Mouse (Mus musculus) stomach, embryonic 16.5 days (tissue): ENCODE results near the gene Tmem121. TPM values are rescaled to one million over a fixed set of nuclear protein-coding genes. Genes with fewer than 3 reads are reported as not detected.
A peak's percentile ranks its signal among the peaks of the same experiment; 100 is the strongest.

ENCODE experiments used
- ATAC-seq: fragments of 200-750 bp; cut with Nextera tagmentation; 2 replicates; pipeline ENCODE4 v1.8.0; 2017; ENCODE audit warnings: moderate number of reproducible peaks, moderate TSS enrichment; ENCODE audit not compliant: insufficient read depth, low FRiP score
- H3K27ac ChIP-seq: fragments of 300-500 bp; sonication (generic); 2 replicates; pipeline ENCODE4 v1.5.1; 2014; ENCODE audit warnings: low read length
- H3K27me3 ChIP-seq: fragments of 300-500 bp; sonication (generic); 2 replicates; pipeline ENCODE4 v1.6.1; 2014; ENCODE audit warnings: low read length, control low read depth, mixed read lengths; ENCODE audit not compliant: control insufficient read depth, insufficient read depth
- H3K36me3 ChIP-seq: fragments of 300-500 bp; sonication (generic); 2 replicates; pipeline ENCODE4 v1.6.1; 2014; ENCODE audit warnings: low read length; ENCODE audit not compliant: control insufficient read depth, insufficient read depth
- H3K4me1 ChIP-seq: fragments of 300-500 bp; sonication (generic); 2 replicates; pipeline ENCODE4 v1.6.1; 2014; ENCODE audit warnings: low read length, control low read depth, mixed read lengths; ENCODE audit not compliant: control insufficient read depth, insufficient read depth
- H3K4me2 ChIP-seq: fragments of 300-500 bp; sonication (generic); 2 replicates; pipeline ENCODE4 v1.6.1; 2014; ENCODE audit warnings: low read depth, low read length, mixed read lengths
- H3K4me3 ChIP-seq: fragments of 300-500 bp; sonication (generic); replicated peaks from 2 replicates; pipeline ENCODE4 v1.5.1; 2014; ENCODE audit warnings: mild to moderate bottlenecking, low read length
- H3K9ac ChIP-seq: fragments of 300-500 bp; sonication (generic); 2 replicates; pipeline ENCODE4 v1.6.1; 2014; ENCODE audit warnings: low read length
- H3K9me3 ChIP-seq: fragments of 300-500 bp; sonication (generic); replicated peaks from 2 replicates; pipeline ENCODE4 v1.6.1; 2016; ENCODE audit warnings: low read length, control low read depth; ENCODE audit not compliant: control insufficient read depth
- WGBS: fragments of 180-500 bp; shearing (Covaris S2); extraction: QIAGEN DNeasy Blood & Tissue Kit; methylation state at CpG from one replicate; pipeline ENCODE4 v1.1.7; 2014; 5-methylcytosine and 5-hydroxymethylcytosine counted together
- polyA plus RNA-seq: library from polyadenylated mRNA; unstranded; fragments of >200 nt; fragmentation: Nextera tagmentation; extraction: Ambion mirVana; gene quantifications from 2 replicates; pipeline ENCODE4 v1.2.1, GENCODE M21; 2015

Gene Tmem121
- polyA plus RNA-seq, 1 experiment from 2014 or later: 6.5 TPM

GRCm38 (mm10) chr12:113148381-113149035 lies 37.2 kb upstream of the Tmem121 start:
- WGBS: 36% methylated on average over 16 of the region's 16 CpGs
- Histone ChIP-seq H3K4me2 (no peak overlapping the region), H3K36me3 (no peaks in the 10 kb centered on the region), H3K4me3 (no peak overlapping the region), H3K9me3 (no peaks in the 10 kb centered on the region), H3K4me1 (peaks cover 20% of the 10 kb centered on the region; the same call in 1 of the 2 replicates), H3K27me3 (0 out of 2 replicates have a peak, but pooled peaks cover 7% of the 10 kb centered on the region), H3K9ac (no peak overlapping the region), H3K27ac (no peak overlapping the region)
- ATAC-seq: no peak

GRCm38 (mm10) chr12:113149341-113149740 lies 36.4 kb upstream of the Tmem121 start:
- 68% methylated on average over 4 of the region's 4 CpGs for WGBS
- no peak overlapping the region for H3K27ac ChIP-seq
- ATAC-seq: no peak
- H3K4me2 ChIP-seq: no peak overlapping the region
- no peak overlapping the region for H3K9ac ChIP-seq
- no peaks in the 10 kb centered on the region for H3K36me3 ChIP-seq
- H3K27me3 ChIP-seq: 0 out of 2 replicates have a peak, but pooled peaks cover 7% of the 10 kb centered on the region
- no peak overlapping the region for H3K4me3 ChIP-seq
- peaks cover 20% of the 10 kb centered on the region; the same call in 1 of the 2 replicates for H3K4me1 ChIP-seq
- no peaks in the 10 kb centered on the region for H3K9me3 ChIP-seq

- Histone ChIP-seq H3K9me3 (no peaks in the 10 kb centered on the region), H3K27me3 (0 out of 2 replicates have a peak, but pooled peaks cover 7% of the 10 kb centered on the region), H3K36me3 (no peaks in the 10 kb centered on the region), H3K4me3 (no peak overlapping the region), H3K27ac (no peak overlapping the region), H3K4me1 (peaks cover 25% of the 10 kb centered on the region), H3K9ac (no peak overlapping the region), H3K4me2 (no peak overlapping the region)
- ATAC-seq: no peak
- 89% methylated on average over 3 of the region's 3 CpGs for WGBS
Measured at GRCm38 (mm10) chr12:113149896-113150295, 35.8 kb upstream of the Tmem121 start.

DNA sequence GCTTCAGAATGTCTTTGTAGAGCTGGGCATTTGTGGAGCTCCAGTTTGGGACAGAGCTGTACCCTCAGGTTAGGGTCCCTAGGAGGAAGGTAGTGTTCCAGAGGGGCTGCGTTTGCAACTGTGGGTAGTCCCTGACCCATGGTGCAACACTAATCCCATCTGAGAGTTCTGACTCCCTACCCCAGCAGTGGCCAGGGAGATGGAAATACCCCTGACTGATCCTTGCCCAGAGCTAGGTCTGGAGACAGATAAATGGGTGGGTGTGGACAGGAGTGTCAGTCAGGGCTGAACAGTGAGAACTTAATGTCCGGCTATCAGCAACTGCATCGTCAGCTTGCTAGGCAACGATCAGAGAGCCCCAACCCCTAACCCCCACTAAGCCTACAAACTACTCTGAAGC lies 35.1 kb upstream of the Tmem121 start:
- Histone ChIP-seq H3K36me3 (no peaks in the 10 kb centered on the region), H3K9ac (no peak overlapping the region), H3K4me2 (no peak overlapping the region), H3K9me3 (no peaks in the 10 kb centered on the region), H3K27ac (no peak overlapping the region), H3K4me3 (no peak overlapping the region), H3K27me3 (0 out of 2 replicates have a peak, but pooled peaks cover 7% of the 10 kb centered on the region), H3K4me1 (peaks cover 31% of the 10 kb centered on the region)
- ATAC-seq: no peak
- 69% methylated on average over 4 of the region's 4 CpGs for WGBS

DNA sequence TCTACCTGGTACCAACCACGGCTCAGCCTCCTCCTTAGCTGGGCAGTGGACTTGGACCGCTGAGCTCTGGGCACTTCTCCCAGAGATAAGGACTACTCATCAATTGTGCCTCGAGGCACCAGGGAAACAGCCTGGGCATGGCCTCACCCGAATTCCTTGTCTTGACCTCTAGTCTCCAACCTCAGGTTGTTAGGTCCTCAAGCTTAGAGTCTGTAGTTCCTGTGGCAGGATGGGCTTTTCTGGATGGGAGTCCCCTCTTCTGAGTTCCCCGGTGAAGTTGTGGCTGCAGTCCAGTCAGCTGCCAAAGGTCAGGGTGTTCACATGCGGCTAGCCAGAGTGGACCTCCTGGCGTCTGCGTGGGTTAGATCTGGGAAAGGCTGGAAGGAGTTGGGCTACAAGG lies 34.7 kb upstream of the Tmem121 start:
- 0 out of 2 replicates have a peak, but pooled peaks cover 7% of the 10 kb centered on the region for H3K27me3 ChIP-seq
- 64% methylated on average over 8 of the region's 8 CpGs for WGBS
- no peaks in the 10 kb centered on the region for H3K36me3 ChIP-seq
- peak overlapping the region; percentile 83 for H3K4me2 ChIP-seq
- peaks cover 31% of the 10 kb centered on the region for H3K4me1 ChIP-seq
- no peak overlapping the region for H3K9ac ChIP-seq
- no peak overlapping the region for H3K4me3 ChIP-seq
- H3K9me3 ChIP-seq: no peaks in the 10 kb centered on the region
- H3K27ac ChIP-seq: no peak overlapping the region
- no peak for ATAC-seq

DNA sequence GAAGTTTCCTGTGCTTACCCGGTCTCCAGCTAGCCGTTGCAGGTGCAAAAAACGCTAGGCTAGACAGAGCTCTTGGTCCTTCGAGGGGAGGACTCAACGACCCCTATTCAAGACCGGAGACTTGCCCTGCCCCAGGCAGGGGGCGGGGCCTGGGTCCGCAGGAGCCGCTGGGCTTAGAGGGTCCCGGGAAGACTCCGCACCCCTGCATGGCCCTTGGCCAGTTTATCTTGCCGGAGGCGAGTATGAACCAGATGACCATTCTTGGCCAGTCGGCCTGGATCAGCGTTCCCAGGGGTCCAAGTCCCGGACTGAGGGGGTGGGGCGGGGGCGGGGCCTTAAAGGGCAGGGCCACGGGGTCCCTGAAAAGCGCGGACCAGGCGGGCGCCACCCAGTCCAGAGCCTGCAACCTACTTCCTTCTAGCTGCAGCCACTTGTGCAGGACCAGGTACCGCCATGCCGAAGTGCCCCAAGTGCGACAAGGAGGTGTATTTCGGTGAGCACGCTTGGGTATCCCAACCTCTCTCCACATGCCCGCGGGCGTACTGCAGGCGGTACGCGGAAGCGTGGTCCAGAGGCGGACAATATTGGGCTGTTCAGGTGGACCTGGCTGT lies 34.0 kb upstream of the Tmem121 start:
- H3K4me2 ChIP-seq: peak overlapping the region; percentile 83
- ATAC-seq: no peak
- no peaks in the 10 kb centered on the region for H3K36me3 ChIP-seq
- H3K4me1 ChIP-seq: peaks cover 28% of the 10 kb centered on the region
- H3K4me3 ChIP-seq: peak overlapping the region; percentile 62
- H3K9me3 ChIP-seq: no peaks in the 10 kb centered on the region
- H3K9ac ChIP-seq: peak overlapping the region; percentile 75
- 0 out of 2 replicates have a peak, but pooled peaks cover 7% of the 10 kb centered on the region for H3K27me3 ChIP-seq
- no peak overlapping the region for H3K27ac ChIP-seq
- WGBS: 2% methylated on average over 36 of the region's 36 CpGs

GRCm38 (mm10) chr12:113152272-113152661 lies 33.5 kb upstream of the Tmem121 start:
- H3K9me3 ChIP-seq: no peaks in the 10 kb centered on the region
- H3K36me3 ChIP-seq: no peaks in the 10 kb centered on the region
- H3K4me1 ChIP-seq: peaks cover 32% of the 10 kb centered on the region
- peak overlapping the region; percentile 83 for H3K4me2 ChIP-seq
- peak overlapping the region; percentile 62 for H3K4me3 ChIP-seq
- peak overlapping the region; percentile 75 for H3K9ac ChIP-seq
- H3K27me3 ChIP-seq: 0 out of 2 replicates have a peak, but pooled peaks cover 7% of the 10 kb centered on the region
- 17% methylated on average over 19 of the region's 19 CpGs for WGBS
- no peak overlapping the region for H3K27ac ChIP-seq
- ATAC-seq: no peak

DNA sequence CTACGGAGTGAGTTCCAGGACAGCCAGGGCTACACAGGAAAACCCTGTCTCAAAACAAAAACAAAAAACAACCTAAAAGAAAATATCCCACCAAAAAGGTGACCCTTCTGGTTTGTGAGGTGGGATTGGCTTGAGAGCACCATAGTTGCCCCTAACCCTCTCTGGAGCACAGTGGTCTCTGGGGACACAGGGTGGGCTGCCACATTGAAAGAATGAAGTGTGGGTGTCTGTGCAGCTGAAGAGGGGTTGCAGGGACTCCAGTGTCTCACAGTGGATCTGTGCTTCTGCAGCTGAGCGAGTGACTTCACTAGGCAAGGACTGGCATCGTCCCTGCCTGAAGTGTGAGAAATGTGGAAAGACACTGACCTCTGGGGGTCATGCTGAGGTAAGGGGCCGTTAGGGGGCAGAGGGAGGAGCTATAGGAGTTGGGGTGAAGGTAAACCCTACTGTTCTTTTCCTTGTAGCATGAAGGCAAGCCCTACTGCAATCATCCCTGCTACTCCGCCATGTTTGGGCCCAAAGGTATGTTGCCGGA lies 32.7 kb upstream of the Tmem121 start:
- WGBS: 81% methylated on average over 6 of the region's 6 CpGs
- Histone ChIP-seq H3K9ac (no peak overlapping the region), H3K27ac (no peak overlapping the region), H3K4me2 (peak overlapping the region; percentile 83), H3K4me3 (peak overlapping the region; percentile 62; the same call in 1 of the 2 replicates), H3K27me3 (0 out of 2 replicates have a peak, but pooled peaks cover 7% of the 10 kb centered on the region), H3K36me3 (no peaks in the 10 kb centered on the region), H3K4me1 (peaks cover 32% of the 10 kb centered on the region), H3K9me3 (no peaks in the 10 kb centered on the region)
- ATAC-seq: no peak

- Histone ChIP-seq H3K4me3 (no peak overlapping the region), H3K9me3 (no peaks in the 10 kb centered on the region), H3K36me3 (no peaks in the 10 kb centered on the region), H3K9ac (no peak overlapping the region), H3K27ac (no peak overlapping the region), H3K27me3 (0 out of 2 replicates have a peak, but pooled peaks cover 7% of the 10 kb centered on the region), H3K4me2 (no peak overlapping the region), H3K4me1 (peaks cover 32% of the 10 kb centered on the region)
- no peak for ATAC-seq
- WGBS: 89% methylated on average over 7 of the region's 7 CpGs
Measured at GRCm38 (mm10) chr12:113153971-113154370, 31.8 kb upstream of the Tmem121 start.
